Mouse (Mus musculus) thymus, postnatal 4 days (tissue): ENCODE measurements around the gene Smad9.

ENCODE experiments used
- DNase-seq: peaks from one replicate; pipeline ENCODE4 v3.0.0; 2021

Gene Smad9

DNA sequence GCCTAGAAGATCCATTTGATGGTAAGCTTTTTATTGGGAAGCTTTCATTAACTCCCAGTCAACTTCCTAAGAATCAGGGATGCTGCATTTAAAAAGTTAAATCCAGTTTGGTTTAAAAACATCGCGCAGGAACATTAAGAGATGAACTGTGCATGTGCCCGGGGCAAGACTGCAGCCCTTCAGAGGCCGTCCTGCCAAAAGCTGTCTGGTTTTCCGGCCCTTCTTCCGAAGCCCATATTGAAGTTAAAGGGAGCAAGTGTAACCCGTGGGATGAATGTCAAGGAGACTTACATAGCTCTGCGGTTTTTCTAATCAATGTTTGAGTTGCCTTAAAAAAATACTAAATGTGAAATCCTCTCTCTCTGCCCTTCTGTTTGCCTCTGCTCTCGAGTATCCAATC, 3.8 kb downstream of the Smad9 start:
- DNase-seq = no peak

DNA sequence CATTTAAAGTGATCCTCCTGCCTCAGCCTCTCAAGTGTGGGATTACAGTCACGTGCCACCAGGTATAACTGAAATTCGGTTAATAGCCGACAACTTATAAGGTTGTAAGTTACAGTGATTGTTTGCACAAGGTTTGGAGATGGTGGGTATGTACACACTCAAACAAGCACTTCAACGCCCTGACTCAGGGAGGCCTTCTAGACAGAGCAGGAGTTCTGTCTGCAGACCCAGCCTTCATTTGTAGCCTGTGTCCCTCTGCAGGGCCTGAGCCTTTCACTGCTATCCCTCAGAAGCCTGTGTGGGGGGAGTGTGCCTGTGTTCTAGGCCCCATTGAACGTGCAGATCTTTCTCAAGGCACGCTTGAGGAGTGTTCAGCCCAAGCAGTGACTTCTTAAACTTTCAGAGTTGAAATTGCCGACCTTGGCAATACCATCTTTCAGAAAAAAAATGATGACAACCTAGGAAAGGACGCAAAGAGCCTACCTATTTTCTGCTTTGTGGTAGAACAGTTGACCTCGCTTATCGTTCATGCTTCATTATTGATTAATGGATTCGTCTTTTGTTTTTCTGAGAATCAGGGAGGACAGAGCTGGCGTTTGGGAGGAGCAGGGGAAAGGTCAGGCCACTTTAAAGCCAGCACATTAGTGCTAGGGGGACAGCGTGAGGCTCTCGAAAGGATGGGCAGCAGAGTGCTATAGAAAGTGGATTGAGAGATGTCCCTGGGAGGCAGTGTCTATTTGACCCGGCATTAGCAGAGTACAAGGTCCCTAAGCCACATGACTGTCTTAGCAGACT, 5.1 kb downstream of the Smad9 start:
- no peak for DNase-seq

DNA sequence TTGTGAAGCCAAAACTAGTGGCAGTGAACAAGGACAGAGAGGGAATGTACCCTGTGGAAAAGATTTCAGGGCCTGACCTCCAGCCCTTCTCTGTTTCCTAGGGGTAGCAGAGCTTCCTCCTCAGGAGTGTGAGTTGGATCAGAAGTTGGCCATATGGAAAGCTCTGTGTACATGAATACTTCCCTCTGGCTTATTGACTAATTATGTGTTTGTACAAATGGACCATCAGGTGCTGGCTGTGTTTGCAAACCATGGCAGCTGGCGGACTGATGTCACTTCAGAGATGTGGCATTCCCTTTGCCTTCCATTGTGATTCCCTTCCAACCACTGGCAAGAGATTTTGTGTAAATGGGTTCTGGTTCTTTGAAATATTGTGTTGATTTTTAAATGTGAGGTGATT, 5.9 kb downstream of the Smad9 start:
- no peak for DNase-seq

DNA sequence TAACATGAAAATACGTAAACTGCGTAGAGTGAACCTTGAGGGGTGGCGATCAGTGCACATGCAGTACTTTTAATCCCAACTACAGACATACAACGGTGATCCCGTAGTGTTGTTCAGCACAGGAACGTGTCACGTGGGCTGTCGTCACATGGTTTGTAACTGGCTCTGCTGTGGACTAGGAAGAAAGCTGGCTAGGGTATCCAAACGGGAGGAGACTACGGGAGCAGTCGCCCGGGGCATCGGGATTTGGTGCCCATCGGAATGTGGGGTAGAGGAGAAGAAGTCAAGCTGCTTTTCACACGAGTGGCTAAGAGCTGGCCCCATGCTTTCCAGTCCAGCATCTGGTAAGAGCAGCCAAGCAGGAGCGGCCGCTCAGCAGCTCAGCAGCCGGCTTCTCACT, 9.0 kb downstream of the Smad9 start:
- no peak for DNase-seq

DNA sequence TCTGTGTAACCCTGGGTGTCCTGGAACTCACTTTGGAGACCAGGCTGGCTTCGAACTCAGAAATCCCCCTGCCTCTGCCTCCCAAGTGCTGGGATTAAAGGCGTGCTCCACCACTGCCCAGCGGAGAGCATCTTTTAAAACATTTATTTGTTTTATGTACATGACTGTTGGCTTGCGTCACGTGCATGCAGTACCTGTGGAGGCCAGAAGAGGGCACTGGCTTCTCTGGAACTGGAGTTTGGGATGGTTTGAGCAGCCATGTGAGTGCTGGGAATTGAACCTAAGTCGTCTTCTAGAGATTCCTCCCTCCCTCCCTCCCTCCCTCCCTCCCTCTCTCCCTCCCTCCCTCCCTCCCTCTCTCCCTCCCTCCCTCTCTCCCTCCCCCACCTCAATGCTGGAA, 10.1 kb downstream of the Smad9 start:
- peak; percentile 49 for DNase-seq

DNA sequence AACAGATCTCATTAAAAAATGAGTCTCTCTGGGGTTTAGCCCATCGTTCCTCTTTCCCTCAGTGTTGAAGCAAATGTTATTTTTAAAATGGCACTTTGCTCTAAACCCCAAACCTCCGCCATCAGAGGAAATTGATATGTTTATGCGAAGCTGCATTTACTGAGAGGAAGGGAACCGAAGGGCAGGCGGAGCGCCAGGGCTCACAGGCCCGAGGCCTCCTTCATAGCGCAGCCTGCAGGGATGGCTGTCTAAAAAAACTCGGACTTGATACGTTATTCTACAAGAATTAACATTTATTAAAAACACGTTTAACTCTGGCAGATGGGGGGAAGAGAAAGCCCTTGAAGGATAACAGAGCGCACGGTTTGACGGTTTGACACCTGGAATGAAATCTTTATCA, 10.7 kb downstream of the Smad9 start:
- DNase-seq = no peak

DNA sequence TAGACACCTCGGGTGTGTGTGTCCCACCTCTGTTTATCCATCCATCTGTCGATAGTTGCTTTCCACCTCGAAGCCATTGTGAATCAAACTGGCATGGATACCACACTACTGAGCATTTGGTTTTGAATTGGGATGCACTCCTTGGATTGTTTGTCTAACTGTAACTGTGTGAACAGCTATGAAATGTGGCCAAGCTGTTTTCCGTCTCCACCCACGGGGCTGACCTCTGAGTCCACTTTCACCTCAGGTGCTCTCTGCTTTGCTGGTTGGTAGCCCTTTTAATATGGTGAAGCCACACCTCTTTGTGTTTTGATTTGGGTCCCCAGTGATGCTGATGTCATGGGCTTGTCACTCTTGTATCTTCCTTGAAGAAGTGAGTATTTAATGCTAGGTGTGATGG, 11.4 kb downstream of the Smad9 start:
- no peak for DNase-seq

DNA sequence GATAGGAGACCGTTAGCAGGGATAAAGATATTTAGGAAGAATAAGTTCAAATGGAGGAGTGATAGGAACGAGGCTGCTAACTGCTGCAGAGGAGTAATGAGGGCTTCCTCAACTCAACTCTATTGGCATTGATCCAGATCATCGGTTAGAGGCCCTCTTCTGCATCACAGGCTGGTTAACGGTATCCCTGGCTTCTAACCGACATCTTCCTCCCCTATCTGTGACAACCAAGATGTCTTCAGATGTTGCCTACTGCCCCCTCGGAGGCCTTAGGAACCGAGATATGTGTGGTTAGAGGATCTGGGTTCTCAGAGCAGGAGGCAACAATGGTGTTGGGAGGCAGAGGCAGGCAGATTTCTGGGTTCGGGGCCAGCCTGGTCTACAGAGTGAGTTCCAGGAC, 13.2 kb downstream of the Smad9 start:
- DNase-seq = no peak

DNA sequence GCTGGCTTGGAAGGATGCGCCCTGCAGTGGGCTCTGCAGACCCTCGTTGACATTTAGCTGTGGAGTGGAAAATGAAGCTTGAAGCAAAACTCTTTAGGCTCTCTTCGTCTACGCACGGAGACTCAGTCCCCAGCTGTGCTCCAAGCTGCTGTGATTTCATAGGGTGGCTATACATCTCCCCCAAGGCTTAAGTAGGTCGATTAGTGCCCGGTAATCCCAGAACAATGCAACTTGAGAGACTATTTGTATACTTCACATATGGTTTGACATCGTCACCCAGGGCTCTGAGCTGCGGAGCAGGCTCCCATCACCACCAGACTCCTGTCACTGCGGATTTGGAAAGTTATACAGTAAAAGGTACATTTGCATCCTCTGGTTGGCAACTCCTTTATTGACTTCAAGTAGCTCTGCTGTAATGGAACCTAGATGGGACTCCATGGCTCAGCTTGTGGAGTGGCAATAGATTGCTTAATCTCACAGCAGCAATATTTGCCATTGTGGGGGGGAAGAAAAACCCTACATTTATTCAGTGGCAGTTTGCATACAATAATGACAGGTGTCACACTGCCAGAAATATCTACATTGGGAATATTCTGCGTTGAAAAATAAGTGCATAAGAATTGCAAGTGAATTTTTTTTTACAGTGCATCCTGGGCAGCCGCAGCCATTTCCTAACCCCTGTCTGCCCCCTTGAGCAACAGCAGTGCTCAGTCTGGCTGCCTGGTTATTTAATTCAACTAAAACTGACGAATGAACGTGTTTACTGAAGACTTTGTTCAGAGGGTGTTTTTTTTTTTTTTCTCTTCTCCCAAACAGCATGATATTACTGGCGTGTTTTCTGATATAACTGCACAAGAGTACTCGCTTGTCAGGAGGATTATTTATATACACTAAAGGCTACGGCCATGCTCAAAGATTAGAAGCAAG, 14.2 kb downstream of the Smad9 start:
- no peak for DNase-seq

DNA sequence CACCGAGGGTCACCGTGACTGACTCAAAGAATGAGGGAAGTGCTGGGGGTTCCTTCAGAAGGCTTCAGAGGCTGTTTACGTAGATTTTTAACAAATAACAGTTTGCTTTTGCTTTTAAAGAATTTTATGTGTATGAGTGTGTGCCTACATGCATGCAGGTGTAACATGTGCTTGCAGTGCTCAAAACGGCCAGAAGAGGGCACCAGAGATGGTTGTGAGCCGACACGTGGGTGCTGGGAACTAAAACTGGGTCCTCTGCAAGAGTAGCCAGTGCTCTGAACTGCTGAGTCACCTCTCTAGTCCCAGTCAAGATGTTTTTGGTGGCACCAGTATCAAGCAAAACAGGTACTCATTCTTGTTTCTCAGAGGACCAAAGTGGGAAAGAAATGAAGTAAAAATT, 18.2 kb downstream of the Smad9 start:
- no peak for DNase-seq

DNA sequence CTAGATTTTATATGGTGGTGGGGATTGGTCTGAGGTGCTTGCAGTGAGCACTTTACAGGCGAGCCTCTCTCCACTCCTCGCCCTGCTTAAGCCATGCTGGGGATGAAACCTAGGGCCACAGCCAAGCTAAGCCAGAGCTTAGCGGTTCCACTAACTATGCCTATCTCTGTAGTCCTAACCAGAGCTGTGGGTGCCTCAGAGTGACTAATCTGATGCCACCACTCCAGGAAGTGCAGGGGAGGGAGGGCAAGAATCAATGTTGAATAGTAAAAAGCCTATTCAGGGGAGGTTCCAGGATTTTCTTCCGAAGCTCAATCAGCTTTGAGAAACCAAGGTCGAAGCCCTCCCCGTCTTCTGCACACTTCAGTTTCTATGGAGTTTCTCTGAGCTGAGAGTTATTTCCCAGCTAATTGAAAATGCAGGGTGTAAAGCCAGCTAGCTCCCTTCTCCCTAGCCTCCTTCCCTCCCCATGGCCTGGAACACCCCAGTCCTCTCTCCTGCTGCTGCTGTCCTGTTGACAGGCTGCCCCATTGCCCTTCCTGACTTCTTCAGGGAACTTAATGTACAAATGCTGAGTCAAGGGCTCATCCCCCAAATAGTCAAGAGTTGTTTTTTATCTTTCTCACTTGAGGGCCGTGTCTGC, 20.7 kb downstream of the Smad9 start:
- DNase-seq = no peak

DNA sequence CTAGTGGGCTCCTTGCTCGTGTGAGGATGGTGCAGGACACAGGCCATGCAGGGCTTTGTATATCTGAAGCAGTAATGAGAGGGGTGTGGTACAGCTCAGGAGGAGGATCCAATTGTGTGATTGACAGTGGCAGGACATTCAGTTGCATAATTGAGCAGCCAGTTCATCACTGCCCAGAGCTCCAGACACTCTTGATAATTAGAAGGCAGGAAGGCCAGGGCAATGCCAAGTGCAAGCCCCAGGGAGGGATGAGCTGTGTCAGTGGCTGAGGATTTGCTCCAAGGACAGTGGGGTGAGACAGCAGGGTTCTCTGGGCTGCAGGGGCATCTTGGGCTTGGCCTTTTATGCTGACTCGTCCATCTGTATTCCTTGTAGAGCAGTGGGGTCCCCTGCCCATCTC, 35.2 kb downstream of the Smad9 start:
- no peak for DNase-seq

DNA sequence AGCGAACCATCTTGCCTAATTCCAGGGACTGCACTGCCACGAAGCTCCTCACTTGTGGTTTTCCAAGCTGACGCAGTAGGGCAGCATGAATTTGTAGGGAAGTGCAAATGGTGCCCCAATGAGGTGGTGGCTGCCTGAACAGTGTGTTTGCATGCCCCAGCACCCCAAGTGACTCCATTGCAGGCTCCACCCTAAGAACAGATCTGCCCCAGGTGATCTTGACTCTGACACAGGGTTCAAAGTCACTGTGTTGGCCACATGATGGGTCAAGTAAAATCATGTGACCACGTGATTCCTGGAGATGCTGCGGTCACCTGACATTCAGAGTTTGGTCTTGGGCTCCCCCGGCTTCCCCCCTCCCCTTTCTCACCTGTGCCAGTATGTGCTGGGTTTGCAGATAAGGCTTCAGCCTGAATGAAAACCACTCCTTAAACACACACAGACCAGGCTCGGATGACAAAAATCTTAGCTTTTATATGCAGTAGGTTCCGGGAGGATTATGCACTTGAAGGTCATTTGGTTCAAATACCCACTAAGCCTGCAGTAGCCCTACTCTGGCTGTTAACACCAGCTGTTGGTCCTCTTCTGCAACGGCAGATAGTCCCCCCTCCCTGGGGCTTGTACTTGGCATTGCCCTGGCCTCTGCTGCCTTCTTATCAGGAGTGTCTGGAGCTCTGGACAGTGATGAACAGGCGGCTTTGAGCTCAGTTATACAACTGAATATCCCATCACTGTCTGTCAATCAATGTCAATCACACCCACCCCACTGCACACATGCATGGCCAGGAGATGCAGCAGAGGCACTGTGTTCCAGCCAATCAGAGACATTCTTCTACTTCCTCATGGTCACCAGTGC, 36.7 kb downstream of the Smad9 start:
- DNase-seq = no peak

DNA sequence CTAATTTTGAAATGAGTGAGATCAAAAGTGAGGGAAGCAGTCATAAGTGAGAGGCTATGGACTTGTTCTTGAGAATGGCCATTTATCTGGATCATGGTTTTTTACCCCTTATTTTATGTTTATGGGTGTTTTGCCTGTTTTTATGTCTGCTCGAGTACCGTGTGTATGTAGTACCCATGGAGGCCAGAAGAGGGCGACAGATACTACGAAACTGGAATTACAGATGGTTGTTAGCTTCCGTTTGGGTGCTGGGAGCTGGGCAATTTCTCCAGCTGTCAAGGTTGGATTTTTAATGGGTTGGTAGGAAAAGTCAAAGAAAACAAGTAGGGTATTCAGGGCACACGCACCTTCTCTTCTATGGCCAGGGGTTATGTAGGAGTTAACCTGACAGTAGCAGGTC, 38.4 kb downstream of the Smad9 start:
- DNase-seq = peak; percentile 39

DNA sequence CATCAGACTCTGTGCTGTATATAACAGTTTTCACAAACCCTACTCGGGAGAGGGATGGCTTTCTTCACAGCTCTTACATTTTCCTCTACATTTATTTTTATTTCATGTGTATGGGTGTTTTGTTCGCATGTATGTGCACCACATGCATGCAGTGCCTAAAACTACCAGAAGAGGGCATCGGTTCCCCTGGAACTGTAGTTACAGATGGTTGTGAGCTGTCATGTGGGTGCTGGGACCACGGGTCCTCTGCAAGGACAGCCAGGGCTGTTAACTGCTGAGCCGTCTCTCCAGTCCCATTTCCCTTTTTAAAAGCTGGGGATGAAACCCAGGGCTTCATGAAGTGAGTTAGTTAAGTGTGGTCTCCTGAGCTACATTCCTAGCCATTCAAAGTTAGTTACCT, 40.0 kb downstream of the Smad9 start:
- peak; percentile 31 for DNase-seq

DNA sequence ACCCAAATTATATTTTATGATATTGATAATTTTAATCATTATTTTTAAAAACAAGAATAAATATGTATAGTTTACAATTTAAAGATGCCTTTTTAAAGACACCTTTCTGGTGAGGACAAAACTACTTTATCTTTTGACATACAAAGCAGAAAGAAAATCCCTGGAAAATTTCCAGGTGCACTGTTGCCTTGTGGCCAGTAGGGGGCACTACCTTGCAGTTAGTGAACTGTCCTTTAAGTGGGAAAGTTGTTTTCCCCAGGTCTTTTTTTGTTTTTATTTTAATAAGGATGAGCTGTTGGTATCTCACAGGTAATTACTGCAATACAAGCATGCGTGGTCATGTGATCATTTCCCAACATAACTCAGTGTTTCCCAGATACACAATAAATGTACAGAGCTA, 40.4 kb downstream of the Smad9 start:
- DNase-seq = no peak

DNA sequence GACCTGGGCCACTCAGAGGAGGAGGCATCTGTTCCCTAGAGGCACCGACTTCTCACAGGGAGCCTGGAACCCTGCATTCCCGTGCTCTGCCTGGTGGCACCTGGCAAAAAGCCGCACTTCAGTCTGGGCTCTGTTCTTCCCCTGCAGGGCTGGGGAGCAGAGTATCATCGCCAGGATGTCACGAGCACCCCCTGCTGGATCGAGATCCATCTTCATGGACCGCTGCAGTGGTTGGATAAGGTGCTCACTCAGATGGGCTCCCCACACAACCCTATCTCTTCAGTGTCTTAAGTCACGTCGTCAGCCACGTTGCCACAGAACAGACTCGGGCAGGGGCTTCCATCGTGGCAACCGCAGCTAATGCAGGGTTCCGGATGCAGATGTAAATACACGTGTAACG, 41.8 kb downstream of the Smad9 start:
- peak; percentile 76 for DNase-seq

DNA sequence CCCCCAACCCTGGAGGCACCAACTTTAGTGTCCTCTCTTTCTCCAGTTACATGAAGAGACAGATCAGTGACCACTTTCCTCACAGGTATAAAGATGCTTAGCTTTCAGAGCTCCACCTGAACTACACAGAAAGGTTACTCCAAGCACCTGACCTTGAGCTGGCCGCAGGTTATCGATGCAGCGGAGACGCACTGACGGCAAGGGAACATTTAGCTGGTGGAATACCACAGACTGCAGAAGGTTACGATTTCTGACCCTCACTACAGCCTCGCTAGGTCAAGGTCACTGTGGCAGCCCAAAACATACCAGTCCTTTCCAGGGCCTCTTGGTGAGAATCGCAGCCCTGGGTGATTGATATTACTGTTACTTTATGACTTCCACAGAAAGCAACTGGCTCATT, 48.3 kb downstream of the Smad9 start:
- DNase-seq = no peak

DNA sequence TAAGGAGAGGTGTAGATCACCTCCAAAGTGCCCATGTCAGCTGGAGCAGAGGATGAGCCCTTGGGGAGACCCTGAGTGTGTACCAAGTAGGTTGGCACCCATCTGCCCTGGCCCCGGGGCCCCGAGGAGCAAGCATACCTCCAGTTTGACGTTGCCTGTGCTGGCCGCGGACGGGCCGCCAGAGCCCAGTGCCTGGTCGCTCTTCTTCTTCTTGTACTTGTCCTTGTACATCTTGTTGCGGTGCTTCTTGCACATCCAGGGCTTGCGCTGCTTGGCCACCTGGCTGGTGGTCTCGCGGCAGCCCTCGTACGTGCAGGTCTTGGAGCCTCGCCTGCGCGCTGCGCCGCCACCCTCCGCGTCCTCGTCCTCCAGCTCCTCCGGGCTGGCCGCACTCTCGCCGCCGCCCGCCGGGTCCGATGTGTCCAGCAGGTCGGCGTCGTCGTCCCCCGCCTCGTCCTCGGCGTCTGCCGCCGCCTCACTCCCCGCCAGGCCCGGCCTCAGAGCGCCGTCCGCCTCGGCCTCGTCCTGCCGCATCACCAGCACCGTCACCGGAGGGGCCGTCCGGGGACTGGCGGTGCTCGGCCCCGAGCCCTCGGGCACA, 51.8 kb downstream of the Smad9 start:
- DNase-seq = peak; percentile 70

DNA sequence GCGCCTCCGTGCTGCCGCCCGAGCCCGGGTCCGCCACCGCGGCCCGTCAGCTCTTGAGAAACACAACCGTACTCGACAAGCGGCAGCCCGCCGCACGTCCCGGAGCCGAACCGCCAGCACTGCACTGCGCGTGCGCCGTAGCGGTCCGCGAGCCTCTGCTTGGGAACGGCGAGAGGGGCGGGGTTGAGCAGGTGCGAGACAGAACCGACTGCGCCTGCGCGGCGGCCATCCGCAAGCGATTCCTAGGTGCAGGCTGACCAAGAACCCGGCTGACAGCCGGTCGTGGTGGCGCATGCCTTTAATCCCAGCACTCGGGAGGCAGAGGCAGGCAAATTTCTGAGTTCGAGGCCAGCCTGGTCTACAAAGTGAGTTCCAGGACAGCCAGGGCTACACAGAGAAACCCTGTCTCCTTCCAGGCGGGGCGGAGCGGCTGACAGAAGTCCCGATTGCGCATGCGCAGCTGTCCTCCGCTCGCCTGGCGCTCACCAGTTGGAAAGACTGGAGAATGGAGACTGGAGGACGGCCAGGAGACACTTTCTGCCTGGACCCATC, 52.4 kb downstream of the Smad9 start, which contains the start of gene Rfxap:
Rfxap (minus strand) TSS at position 126 of the 552 bp plus-strand sequence.
- peak; percentile 99 for DNase-seq

DNA sequence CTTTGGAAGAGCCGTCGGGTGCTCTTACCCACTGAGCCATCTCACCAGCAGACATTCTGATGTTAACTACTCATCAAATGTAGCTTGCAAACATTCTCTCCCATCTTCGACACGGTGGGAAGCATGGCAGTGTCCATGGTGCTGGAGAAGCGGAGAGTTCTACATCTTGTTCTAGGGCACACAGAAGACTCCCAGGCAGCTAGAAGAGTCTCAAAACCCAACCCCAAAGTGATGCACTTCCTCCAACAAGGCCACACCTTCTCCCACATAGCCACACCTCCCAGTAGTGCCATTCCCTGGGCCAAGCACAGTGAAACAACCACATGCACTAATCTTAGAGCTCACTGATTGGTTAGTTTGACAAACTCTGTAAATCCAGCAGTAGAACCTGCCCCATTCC, 53.7 kb downstream of the Smad9 start:
- no peak for DNase-seq

DNA sequence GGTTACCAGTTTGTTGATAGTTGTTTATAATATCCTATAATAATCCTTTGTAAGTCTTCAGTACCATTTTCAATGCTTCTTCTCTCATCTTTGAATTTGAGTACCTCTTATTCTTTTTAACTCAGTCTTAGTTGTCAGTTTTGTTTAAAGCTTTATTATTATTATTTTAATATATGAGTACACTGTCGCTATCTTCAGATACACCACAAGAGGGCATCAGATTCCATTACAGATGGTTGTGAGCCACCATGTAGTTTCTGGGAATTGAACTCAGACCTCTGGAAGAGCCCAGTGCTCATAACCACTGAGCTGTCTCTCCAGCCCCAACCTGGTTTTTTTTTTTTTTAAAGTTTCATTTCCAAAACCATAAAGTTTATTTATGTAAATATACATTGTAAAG, 56.2 kb downstream of the Smad9 start:
- DNase-seq = no peak
